Mouse (Mus musculus) midbrain, embryonic 14.5 days (tissue): ENCODE data around the gene Pnpla6. TPM values are rescaled to one million over a fixed set of nuclear protein-coding genes. Genes with fewer than 3 reads are reported as not detected.

Source experiments
- ATAC-seq: fragments of 200-750 bp; cut with Nextera tagmentation; 2 replicates; pipeline ENCODE4 v1.8.0; 2017; ENCODE audit warnings: moderate number of reproducible peaks, moderate library complexity; ENCODE audit not compliant: low FRiP score, low TSS enrichment
- DNase-seq: peaks from one replicate; pipeline ENCODE4 v3.0.0-alpha.2; 2015
- H3K27ac ChIP-seq: fragments of 300-500 bp; sonication (generic); replicated peaks from 2 replicates; pipeline ENCODE4 v1.5.1; 2014; ENCODE audit warnings: mild to moderate bottlenecking, low read depth, low read length, moderate library complexity
- H3K27me3 ChIP-seq: fragments of 300-500 bp; sonication (generic); 2 replicates; pipeline ENCODE4 v1.6.1; 2014; ENCODE audit warnings: low read length, control low read depth, mixed read lengths; ENCODE audit not compliant: control insufficient read depth, insufficient read depth
- H3K36me3 ChIP-seq: fragments of 300-500 bp; sonication (generic); 2 replicates; pipeline ENCODE4 v1.6.1; 2014; ENCODE audit warnings: low read length, control low read depth; ENCODE audit not compliant: control insufficient read depth, insufficient read depth
- H3K4me1 ChIP-seq: fragments of 300-500 bp; sonication (generic); 2 replicates; pipeline ENCODE4 v1.6.1; 2014; ENCODE audit warnings: mild to moderate bottlenecking, antibody characterized with exemption, low read length, control low read depth; ENCODE audit not compliant: control insufficient read depth, insufficient read depth
- H3K4me2 ChIP-seq: fragments of 300-500 bp; sonication (generic); 2 replicates; pipeline ENCODE4 v1.6.1; 2014; ENCODE audit warnings: mild to moderate bottlenecking, low read length, moderate library complexity
- H3K4me3 ChIP-seq: fragments of 300-500 bp; sonication (generic); replicated peaks from 2 replicates; pipeline ENCODE4 v1.5.1; 2014; ENCODE audit warnings: low read depth, low read length
- H3K9ac ChIP-seq: fragments of 300-500 bp; sonication (generic); replicated peaks from 2 replicates; pipeline ENCODE4 v1.6.1; 2014; ENCODE audit warnings: mild to moderate bottlenecking, low read length, moderate library complexity
- H3K9me3 ChIP-seq: fragments of 300-500 bp; sonication (generic); 2 replicates; pipeline ENCODE4 v1.6.1; 2016; ENCODE audit warnings: low read length, control low read depth, mixed read lengths; ENCODE audit not compliant: control insufficient read depth
- WGBS: fragments of 180-500 bp; shearing (Covaris S2); extraction: QIAGEN DNeasy Blood & Tissue Kit; methylation state at CpG from one replicate; pipeline ENCODE4 v1.1.7; 2014; 5-methylcytosine and 5-hydroxymethylcytosine counted together
- polyA plus RNA-seq: library from polyadenylated mRNA; unstranded; fragments of >200 nt; fragmentation: Nextera tagmentation; extraction: Ambion mirVana; gene quantifications from 2 replicates; pipeline ENCODE4 v1.2.1, GENCODE M21; 2014

Gene Pnpla6
- polyA plus RNA-seq, 1 experiment from 2014 or later: 31.1 TPM

DNA sequence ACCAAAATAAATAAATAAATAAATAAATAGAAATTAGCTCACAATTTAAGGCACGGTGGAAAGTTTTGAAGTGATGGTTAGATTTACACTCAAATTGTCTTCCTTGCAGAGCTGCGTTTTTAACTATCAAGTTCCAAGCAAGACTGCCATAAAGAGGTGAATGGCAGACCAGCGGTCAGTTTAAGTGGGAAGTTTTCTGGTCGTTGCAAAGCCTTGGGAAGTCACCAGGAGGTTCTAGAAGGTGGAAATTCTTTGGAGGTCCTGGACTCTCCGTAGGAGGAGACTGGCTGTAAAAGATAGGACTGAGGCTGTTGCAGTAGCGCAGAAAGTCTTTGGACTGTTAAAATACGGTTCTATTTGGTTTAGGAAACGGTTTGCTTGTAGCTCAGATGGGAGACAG, 15.4 kb upstream of the Pnpla6 start:
- peak overlapping the region; percentile 83 for H3K4me2 ChIP-seq

DNA sequence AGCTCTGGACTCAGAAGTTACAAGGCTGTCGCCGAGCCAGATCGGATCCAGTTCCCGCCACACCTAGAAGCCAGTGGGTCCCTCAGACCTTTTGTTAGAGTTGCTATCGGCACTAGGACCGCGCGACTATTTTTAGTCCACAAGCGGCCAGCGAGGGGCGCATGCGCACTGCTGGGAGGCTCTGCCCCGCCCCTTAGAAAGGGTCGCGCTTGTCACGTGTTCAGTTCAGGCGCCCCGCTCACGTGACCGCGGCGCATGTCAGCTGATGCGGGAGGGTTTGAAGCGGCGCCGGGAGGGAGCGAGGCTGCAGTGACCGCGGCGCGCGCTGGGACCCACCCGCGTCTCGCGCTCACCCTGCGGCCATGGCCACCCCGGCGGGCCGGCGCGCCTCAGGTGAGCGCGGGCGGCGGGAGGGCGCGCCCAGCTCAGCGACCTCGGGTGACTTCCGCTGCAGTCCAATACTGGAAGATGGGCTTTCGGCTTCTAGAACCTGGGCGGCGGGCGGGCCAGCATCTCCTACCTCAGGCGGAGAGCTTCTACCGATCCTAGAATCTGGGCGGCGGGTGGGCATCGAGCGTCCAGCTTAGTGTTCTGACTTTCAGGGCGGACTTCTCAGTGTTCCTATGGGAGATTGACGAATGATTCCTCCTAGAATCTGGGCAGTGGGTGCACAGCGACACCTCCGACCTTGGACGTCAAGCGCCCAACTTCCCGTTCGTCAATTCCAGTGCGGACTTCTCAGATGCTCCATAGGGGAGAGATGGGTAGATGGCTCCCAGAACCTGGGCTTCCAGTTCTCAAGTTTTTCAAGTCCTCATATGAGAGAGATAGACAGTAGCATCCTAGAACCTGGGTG, 14.7 kb upstream of the Pnpla6 start, which contains the start of gene Mcoln1:
TSS of gene Mcoln1 (plus strand) at position 223 of the 856 bp plus-strand sequence.
- Histone ChIP-seq H3K4me1 (peaks cover 19% of the 10 kb centered on the region), H3K27me3 (no peaks in the 10 kb centered on the region), H3K27ac (peak within 1 kb of the TSS; percentile 84), H3K9me3 (peaks cover 7% of the 10 kb centered on the region; the same call in 1 of the 2 replicates), H3K4me3 (peak within 1 kb of the TSS; percentile 79), H3K4me2 (peak within 1 kb of the TSS; percentile 83), H3K9ac (peak within 1 kb of the TSS; percentile 83), H3K36me3 (peaks cover 34% of the 10 kb centered on the region)
- DNase-seq (peak; percentile 100), ATAC-seq (peak; percentile 91)
- WGBS: under 1% methylated on average over 70 of the region's 70 CpGs

More for the DNA sequence above, 15.4 kb upstream of the Pnpla6 start:
- DNase-seq: no peak
- peaks cover 37% of the 10 kb centered on the region for H3K36me3 ChIP-seq
- peak overlapping the region; percentile 84 for H3K27ac ChIP-seq
- WGBS: 8% methylated on average over 8 of the region's 8 CpGs
- peak; percentile 5; the same call in 1 of the 2 replicates for ATAC-seq
- H3K9ac ChIP-seq: peak overlapping the region; percentile 69
- H3K27me3 ChIP-seq: no peaks in the 10 kb centered on the region
- H3K4me1 ChIP-seq: peaks cover 19% of the 10 kb centered on the region
- H3K4me3 ChIP-seq: peak overlapping the region; percentile 79
- peaks cover 7% of the 10 kb centered on the region; the same call in 1 of the 2 replicates for H3K9me3 ChIP-seq

DNA sequence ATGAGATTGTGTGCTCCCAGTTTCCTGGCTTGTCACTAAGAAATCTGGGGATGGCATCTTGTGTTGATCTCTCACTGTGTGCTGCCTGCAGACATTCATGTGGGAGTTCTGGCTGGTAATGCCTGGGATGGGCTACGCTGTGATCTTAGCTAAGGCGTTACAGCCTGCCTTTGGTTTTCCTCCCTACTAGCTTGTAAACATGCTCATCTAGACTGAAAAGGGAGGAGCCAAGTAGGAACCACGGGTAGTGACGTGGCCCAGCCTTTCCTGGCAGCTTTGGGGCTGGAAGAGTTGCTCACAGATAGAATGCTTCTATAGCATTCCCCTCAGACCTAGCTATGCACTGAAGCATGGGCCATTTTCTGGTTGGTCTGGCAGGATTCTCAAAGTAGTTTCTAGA, 13.0 kb upstream of the Pnpla6 start:
- no peak overlapping the region for H3K4me2 ChIP-seq
- DNase-seq (no peak), ATAC-seq (no peak)
- H3K27me3 ChIP-seq: no peaks in the 10 kb centered on the region
- H3K27ac ChIP-seq: no peak overlapping the region
- 83% methylated on average over 4 of the region's 4 CpGs for WGBS
- no peak overlapping the region for H3K4me3 ChIP-seq
- H3K9me3 ChIP-seq: no peaks in the 10 kb centered on the region
- peaks cover 32% of the 10 kb centered on the region for H3K36me3 ChIP-seq
- no peak overlapping the region for H3K9ac ChIP-seq
- H3K4me1 ChIP-seq: peaks cover 16% of the 10 kb centered on the region

DNA sequence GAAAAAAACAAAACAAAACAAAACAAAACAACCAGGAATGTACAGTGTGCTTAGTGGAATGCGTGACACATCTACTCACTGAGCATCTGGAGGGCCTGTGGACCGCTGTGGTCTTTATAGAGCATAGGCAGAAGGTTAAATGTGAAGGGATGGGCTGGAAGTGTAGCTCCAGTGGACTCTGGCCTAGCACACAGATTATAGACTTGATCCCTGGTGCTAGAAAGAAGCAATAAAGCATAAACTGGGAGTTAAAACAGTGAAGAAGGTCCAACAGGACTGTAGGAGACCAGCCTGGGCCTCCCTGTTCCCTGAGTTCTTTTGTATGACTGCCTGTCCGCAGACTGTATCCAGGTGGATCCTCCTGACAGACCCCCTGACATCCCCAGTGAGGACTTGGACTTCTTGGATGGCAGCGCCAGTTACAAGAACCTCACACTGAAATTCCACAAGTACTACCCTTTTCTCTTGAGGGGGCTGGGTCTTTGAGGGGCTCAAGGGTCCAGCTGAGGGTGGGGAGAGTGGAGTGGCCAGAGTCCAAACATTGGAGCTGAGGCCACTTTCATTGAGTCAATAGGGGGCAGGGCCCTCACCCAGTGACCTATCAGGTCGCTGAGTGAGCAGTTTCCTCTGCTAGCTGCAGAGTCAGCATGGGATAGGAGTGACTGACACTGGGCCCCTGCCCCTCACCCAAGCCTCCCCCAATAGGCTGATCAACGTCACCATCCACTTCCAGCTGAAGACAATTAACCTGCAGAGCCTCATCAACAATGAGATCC, 7.0 kb upstream of the Pnpla6 start:
- H3K27me3 ChIP-seq: no peaks in the 10 kb centered on the region
- H3K4me3 ChIP-seq: no peak overlapping the region
- H3K27ac ChIP-seq: no peak overlapping the region
- H3K9ac ChIP-seq: no peak overlapping the region
- H3K9me3 ChIP-seq: no peaks in the 10 kb centered on the region
- peaks cover 69% of the 10 kb centered on the region for H3K36me3 ChIP-seq
- WGBS: 92% methylated on average over 6 of the region's 6 CpGs
- H3K4me2 ChIP-seq: no peak overlapping the region
- no peaks in the 10 kb centered on the region for H3K4me1 ChIP-seq
- ATAC-seq (no peak), DNase-seq (no peak)

DNA sequence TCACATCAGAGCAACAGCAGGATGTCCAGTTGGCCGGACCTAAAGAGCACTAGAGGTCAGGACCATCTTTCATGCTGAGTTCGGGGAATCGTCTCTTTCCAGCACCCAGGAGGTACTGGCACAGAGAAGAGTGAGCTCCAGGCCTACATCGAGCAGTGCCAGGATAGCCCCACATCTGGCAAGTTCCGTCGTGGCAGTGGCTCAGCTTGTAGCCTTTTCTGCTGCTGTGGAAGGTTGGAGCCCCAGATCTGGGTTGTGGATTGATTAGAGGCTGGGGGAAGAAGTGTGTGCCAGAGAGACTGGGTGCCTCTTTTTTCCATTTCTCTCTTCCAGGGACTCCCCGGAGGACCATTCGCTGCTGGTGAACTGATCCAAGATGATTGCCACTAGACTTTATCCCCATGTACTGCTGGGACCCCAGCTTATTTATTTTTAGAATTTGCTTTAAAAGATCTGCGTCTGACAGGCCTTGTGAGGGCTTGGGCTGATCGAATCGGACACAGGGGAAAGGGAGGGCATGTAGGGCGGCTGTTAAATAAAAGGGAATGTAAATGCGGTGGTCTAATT, 420 bp upstream of the Pnpla6 start:
- H3K4me1 ChIP-seq: no peaks in the 10 kb centered on the region
- no peaks in the 10 kb centered on the region for H3K27me3 ChIP-seq
- peak overlapping the region; percentile 36; the same call in 1 of the 2 replicates for H3K9ac ChIP-seq
- ATAC-seq (no peak), DNase-seq (no peak)
- peak overlapping the region; percentile 64 for H3K4me3 ChIP-seq
- peak overlapping the region; percentile 75 for H3K27ac ChIP-seq
- peaks cover 38% of the 10 kb centered on the region for H3K36me3 ChIP-seq
- 34% methylated on average over 13 of the region's 13 CpGs for WGBS
- H3K4me2 ChIP-seq: peak overlapping the region; percentile 89
- H3K9me3 ChIP-seq: no peaks in the 10 kb centered on the region

DNA sequence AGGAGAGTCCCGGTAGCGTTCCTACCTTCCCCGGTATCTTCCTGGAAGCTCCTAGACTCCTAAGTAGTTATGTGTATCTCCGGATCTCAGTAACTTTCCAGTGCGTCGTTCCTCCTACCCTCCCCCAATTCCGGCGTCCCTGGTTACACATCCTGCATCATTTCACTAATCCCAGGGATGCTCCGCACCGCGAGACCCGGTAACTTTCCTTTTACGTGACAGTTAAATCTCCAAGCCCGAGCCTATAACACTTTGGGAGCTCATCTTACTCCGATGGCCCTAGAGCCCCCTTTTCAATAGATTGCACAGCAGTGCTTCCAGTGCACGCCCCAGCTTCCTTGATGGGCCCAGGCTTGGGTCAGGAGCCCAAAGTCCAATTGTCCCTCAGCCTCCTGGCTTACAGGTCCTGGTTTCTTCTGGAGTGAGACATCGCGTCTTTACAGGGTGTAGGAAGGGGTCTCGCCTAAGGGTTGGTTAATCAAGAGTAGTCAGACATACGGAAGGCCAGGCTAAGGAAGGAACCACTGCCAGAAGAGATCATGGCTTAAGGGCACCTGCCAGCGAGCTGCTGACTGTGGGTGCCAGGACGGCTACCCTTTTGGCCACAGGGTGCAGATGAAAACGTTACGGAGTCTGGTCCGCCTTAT, 710 bp downstream of the Pnpla6 start:
- no peaks in the 10 kb centered on the region for H3K9me3 ChIP-seq
- ATAC-seq (peak; percentile 11), DNase-seq (peak; percentile 73)
- peak overlapping the region; percentile 75 for H3K27ac ChIP-seq
- H3K9ac ChIP-seq: peak overlapping the region; percentile 36
- H3K4me3 ChIP-seq: peak overlapping the region; percentile 64
- no peaks in the 10 kb centered on the region for H3K27me3 ChIP-seq
- WGBS: 0% methylated on average over 25 of the region's 25 CpGs
- no peaks in the 10 kb centered on the region for H3K4me1 ChIP-seq
- H3K4me2 ChIP-seq: peak overlapping the region; percentile 89
- H3K36me3 ChIP-seq: peaks cover 27% of the 10 kb centered on the region

DNA sequence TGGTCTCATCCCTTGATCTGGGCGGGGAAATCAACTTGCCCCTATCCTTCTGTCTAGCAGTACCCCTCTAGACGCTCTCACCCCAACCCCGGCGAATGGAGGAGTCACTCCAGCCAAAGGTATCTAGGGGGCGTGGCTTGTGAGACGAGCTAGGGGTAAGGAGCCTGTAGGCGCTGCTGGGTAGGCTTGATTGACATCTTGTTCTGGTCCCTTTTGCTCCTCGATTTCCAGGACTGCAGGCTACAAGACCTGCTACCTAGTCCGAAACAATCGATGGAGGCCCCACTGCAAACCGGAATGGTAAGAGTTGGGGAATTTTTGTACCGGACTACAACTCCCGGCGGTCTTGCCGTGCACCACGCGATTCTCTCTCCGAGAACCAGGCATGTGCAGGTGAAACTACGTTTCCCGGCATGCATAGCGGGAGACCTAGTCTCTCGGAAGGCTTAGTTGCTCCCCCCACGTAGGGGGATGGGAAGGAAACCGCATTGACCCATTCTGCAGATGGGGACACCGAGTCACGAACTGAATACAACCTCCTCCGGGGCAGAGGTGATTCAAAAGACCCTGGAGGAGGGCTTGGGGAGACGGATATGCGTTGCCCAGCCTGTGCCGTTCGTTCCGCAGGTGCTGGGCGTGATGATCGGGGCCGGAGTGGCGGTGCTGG, 1.4 kb downstream of the Pnpla6 start:
- Histone ChIP-seq H3K36me3 (peaks cover 30% of the 10 kb centered on the region), H3K4me2 (peak overlapping the region; percentile 89), H3K9ac (peak overlapping the region; percentile 36), H3K27me3 (no peaks in the 10 kb centered on the region), H3K9me3 (no peaks in the 10 kb centered on the region), H3K27ac (peak overlapping the region; percentile 75), H3K4me3 (peak overlapping the region; percentile 64), H3K4me1 (no peaks in the 10 kb centered on the region)
- DNase-seq (peak; percentile 96), ATAC-seq (peak; percentile 88)
- 1% methylated on average over 36 of the region's 36 CpGs for WGBS
